Mouse (Mus musculus) MEL (cell line): Measurements from ENCODE around the gene Tlk2. TPM values are rescaled to one million over a fixed set of nuclear protein-coding genes. Genes with fewer than 3 reads are reported as not detected.

Experiments used
- DNase-seq: peaks from one replicate; pipeline ENCODE4 v3.0.0; 2011; ENCODE audit warnings: low read depth, low spot score
- H3K27ac ChIP-seq: 2 replicates; pipeline ENCODE4 v1.5.1; 2012; ENCODE audit warnings: low read depth, mild to moderate bottlenecking, control low read depth, low read length, moderate library complexity; ENCODE audit not compliant: control insufficient read depth
- H3K27me3 ChIP-seq, 2 experiments: fragments of 150-350 bp in 1 of 2; sonication (generic) in 1 of 2; 2 replicates each; pipeline ENCODE4 v1.6.1; 2012; ENCODE audit warnings: low read length in 2 of 2, mild to moderate bottlenecking in 2 of 2, improper control_type of control experiment in 1 of 2, moderate library complexity in 1 of 2; ENCODE audit not compliant: insufficient read depth in 2 of 2, control insufficient read depth in 1 of 2
- H3K36me3 ChIP-seq, 2 experiments: 2 replicates each; pipeline ENCODE4 v1.6.1; 2012 to 2014; ENCODE audit warnings: low read length in 2 of 2, improper control_type of control experiment in 1 of 2, inconsistent platforms in 1 of 2, mild to moderate bottlenecking in 1 of 2; ENCODE audit not compliant: insufficient read depth in 2 of 2, control insufficient read depth in 1 of 2
- H3K4me1 ChIP-seq, 2 experiments: fragments of 150-350 bp in 1 of 2; sonication (generic) in 1 of 2; 2 replicates each; pipeline ENCODE4 v1.6.1; 2012; ENCODE audit warnings: low read length in 2 of 2, improper control_type of control experiment in 1 of 2, mild to moderate bottlenecking in 1 of 2; ENCODE audit not compliant: insufficient read depth in 2 of 2, control insufficient read depth in 1 of 2
- H3K4me3 ChIP-seq, 2 experiments: fragments of 150-350 bp in 1 of 2; sonication (generic) in 1 of 2; 2 replicates each; pipeline ENCODE4 v1.5.1; 2012; ENCODE audit warnings: low read depth in 2 of 2, low read length in 2 of 2, mild to moderate bottlenecking in 2 of 2, moderate library complexity in 2 of 2, control low read depth in 1 of 2, improper control_type of control experiment in 1 of 2; ENCODE audit not compliant: control insufficient read depth in 1 of 2, insufficient read depth in 1 of 2
- H3K79me2 ChIP-seq: 2 replicates; pipeline ENCODE4 v1.6.1; 2012; ENCODE audit warnings: mild to moderate bottlenecking, low read length, moderate library complexity; ENCODE audit not compliant: control insufficient read depth, poor library complexity, insufficient read depth
- H3K9ac ChIP-seq: 2 replicates; pipeline ENCODE4 v1.6.1; 2012; ENCODE audit warnings: low read depth, mild to moderate bottlenecking, control low read depth, low read length, moderate library complexity; ENCODE audit not compliant: control insufficient read depth, poor library complexity, severe bottlenecking
- H3K9me3 ChIP-seq: fragments of 150-350 bp; sonication (generic); replicated peaks from 2 replicates; pipeline ENCODE4 v1.6.1; 2012; ENCODE audit warnings: mild to moderate bottlenecking, low read length, improper control_type of control experiment, moderate library complexity; ENCODE audit not compliant: insufficient read depth
- BHLHE40 ChIP-seq: IDR thresholded peaks from 2 replicates; pipeline ENCODE4 v1.6.1; 2012; ENCODE audit warnings: low read depth, mild to moderate bottlenecking, inconsistent platforms, low read length, improper control_type of control experiment, borderline replicate concordance
- CHD1 ChIP-seq: IDR thresholded peaks from 2 replicates; pipeline ENCODE4 v1.6.1; 2012; ENCODE audit warnings: low read depth, mild to moderate bottlenecking, inconsistent platforms, low read length, improper control_type of control experiment
- CTCF ChIP-seq, 3 experiments: IDR thresholded peaks in 2 of 3; conservative IDR thresholded peaks in 1 of 3; 2 replicates each; pipeline ENCODE4 v1.5.1; 2011 to 2012; ENCODE audit warnings: low read length in 3 of 3, low read depth in 2 of 3, mild to moderate bottlenecking in 2 of 3, improper control_type of control experiment in 1 of 3, inconsistent platforms in 1 of 3, mixed read lengths in 1 of 3, moderate library complexity in 1 of 3; ENCODE audit not compliant: control insufficient read depth in 1 of 3, insufficient read depth in 1 of 3, poor library complexity in 1 of 3, severe bottlenecking in 1 of 3
- E2F4 ChIP-seq: IDR thresholded peaks from 2 replicates; pipeline ENCODE4 v1.6.1; 2011; ENCODE audit warnings: low read depth, low read length, improper control_type of control experiment, borderline replicate concordance
- EP300 ChIP-seq, 2 experiments: IDR thresholded peaks; 2 replicates each; pipeline ENCODE4 v1.6.1; 2011; ENCODE audit warnings: improper control_type of control experiment in 2 of 2, low read length in 2 of 2, low read depth in 1 of 2, mild to moderate bottlenecking in 1 of 2
- ETS1 ChIP-seq: IDR thresholded peaks from 2 replicates; pipeline ENCODE4 v1.6.1; 2012; ENCODE audit warnings: low read depth, mild to moderate bottlenecking, inconsistent platforms, low read length, improper control_type of control experiment, moderate library complexity
- GABPA ChIP-seq: IDR thresholded peaks from 2 replicates; pipeline ENCODE4 v1.6.1; 2012; ENCODE audit warnings: low read depth, mild to moderate bottlenecking, inconsistent platforms, low read length, improper control_type of control experiment, moderate library complexity
- KAT2A ChIP-seq: conservative IDR thresholded peaks from 2 replicates; pipeline ENCODE4 v1.6.1; 2012; ENCODE audit warnings: low read depth, low read length, improper control_type of control experiment, inconsistent platforms
- MAX ChIP-seq: IDR thresholded peaks from 2 replicates; pipeline ENCODE4 v1.6.1; 2011; ENCODE audit warnings: low read length, improper control_type of control experiment
- MAZ ChIP-seq: IDR thresholded peaks from 2 replicates; pipeline ENCODE4 v1.6.1; 2012; ENCODE audit warnings: low read depth, mild to moderate bottlenecking, inconsistent platforms, low read length, improper control_type of control experiment
- MEF2A ChIP-seq: IDR thresholded peaks from 2 replicates; pipeline ENCODE4 v1.6.1; 2014; ENCODE audit warnings: low read depth, mild to moderate bottlenecking, inconsistent platforms, low read length, improper control_type of control experiment; ENCODE audit not compliant: poor library complexity, insufficient replicate concordance, severe bottlenecking; ENCODE audit errors: extremely low read depth
- MYC ChIP-seq: IDR thresholded peaks from 2 replicates; pipeline ENCODE4 v1.6.1; 2011; ENCODE audit warnings: low read depth, mild to moderate bottlenecking, low read length, improper control_type of control experiment, moderate library complexity
- POLR2A ChIP-seq, 2 experiments: IDR thresholded peaks; 2 replicates each; pipeline ENCODE4 v1.6.1; 2011 to 2012; ENCODE audit warnings: low read length in 2 of 2, mild to moderate bottlenecking in 2 of 2, control low read depth in 1 of 2, improper control_type of control experiment in 1 of 2, low read depth in 1 of 2, moderate library complexity in 1 of 2; ENCODE audit not compliant: control insufficient read depth in 1 of 2, insufficient read depth in 1 of 2, poor library complexity in 1 of 2
- POLR2AphosphoS2 ChIP-seq: IDR thresholded peaks from 2 replicates; pipeline ENCODE4 v1.6.1; 2011; ENCODE audit warnings: low read length, improper control_type of control experiment
- POLR2AphosphoS5 ChIP-seq: IDR thresholded peaks from 2 replicates; pipeline ENCODE4 v1.6.1; 2012; ENCODE audit warnings: low read depth, borderline replicate concordance, mild to moderate bottlenecking, inconsistent platforms, low read length, moderate library complexity, mixed read lengths
- RAD21 ChIP-seq: IDR thresholded peaks from 2 replicates; pipeline ENCODE4 v1.6.1; 2011; ENCODE audit warnings: mild to moderate bottlenecking, low read depth, low read length, improper control_type of control experiment
- RCOR1 ChIP-seq: IDR thresholded peaks from 2 replicates; pipeline ENCODE4 v1.6.1; 2012; ENCODE audit warnings: low read depth, mild to moderate bottlenecking, inconsistent platforms, low read length, improper control_type of control experiment
- SIN3A ChIP-seq: IDR thresholded peaks from 2 replicates; pipeline ENCODE4 v1.6.1; 2012; ENCODE audit warnings: low read length, improper control_type of control experiment, inconsistent platforms
- SMC3 ChIP-seq: IDR thresholded peaks from 2 replicates; pipeline ENCODE4 v1.6.1; 2011; ENCODE audit warnings: low read depth, low read length, improper control_type of control experiment
- TBP ChIP-seq: IDR thresholded peaks from 2 replicates; pipeline ENCODE4 v1.8.0; 2011; ENCODE audit warnings: low read depth, low read length, improper control_type of control experiment
- USF1 ChIP-seq: IDR thresholded peaks from 2 replicates; pipeline ENCODE4 v1.6.1; 2014; ENCODE audit warnings: low read depth, mild to moderate bottlenecking, inconsistent platforms, low read length, improper control_type of control experiment, moderate library complexity
- USF2 ChIP-seq, 2 experiments: IDR thresholded peaks; 2 replicates each; pipeline ENCODE4 v1.6.1; 2011 to 2012; ENCODE audit warnings: improper control_type of control experiment in 2 of 2, low read length in 2 of 2, borderline replicate concordance in 1 of 2, inconsistent platforms in 1 of 2, low read depth in 1 of 2, mild to moderate bottlenecking in 1 of 2; ENCODE audit not compliant: insufficient read depth in 1 of 2
- ZC3H11A ChIP-seq: IDR thresholded peaks from 2 replicates; pipeline ENCODE4 v1.6.1; 2012; ENCODE audit warnings: low read depth, mild to moderate bottlenecking, inconsistent platforms, low read length, improper control_type of control experiment
- polyA plus RNA-seq, 2 experiments: library from polyadenylated mRNA; stranded (reverse) in 1 of 2; unstranded in 1 of 2; fragments of >175 nt in 1 of 2; fragments of >200 nt in 1 of 2; gene quantifications; 2 replicates each; pipeline versions ENCODE4 v1.2.1 to v1.2.4; 2012; ENCODE audit warnings: low replicate concordance in 2 of 2, low read depth in 1 of 2; ENCODE audit not compliant: insufficient read length in 2 of 2, insufficient read depth in 1 of 2, missing spikeins in 1 of 2
- total RNA-seq: library from RNA; depleted of rRNA; stranded (reverse); fragments of 300-350 nt; gene quantifications from 2 replicates; pipeline ENCODE4 v1.2.3, GENCODE M21; 2012; rRNA removed

Gene Tlk2
- total and polyA plus RNA-seq, 3 experiments: 46.5 to 60.9 TPM; not detected in 1

DNA sequence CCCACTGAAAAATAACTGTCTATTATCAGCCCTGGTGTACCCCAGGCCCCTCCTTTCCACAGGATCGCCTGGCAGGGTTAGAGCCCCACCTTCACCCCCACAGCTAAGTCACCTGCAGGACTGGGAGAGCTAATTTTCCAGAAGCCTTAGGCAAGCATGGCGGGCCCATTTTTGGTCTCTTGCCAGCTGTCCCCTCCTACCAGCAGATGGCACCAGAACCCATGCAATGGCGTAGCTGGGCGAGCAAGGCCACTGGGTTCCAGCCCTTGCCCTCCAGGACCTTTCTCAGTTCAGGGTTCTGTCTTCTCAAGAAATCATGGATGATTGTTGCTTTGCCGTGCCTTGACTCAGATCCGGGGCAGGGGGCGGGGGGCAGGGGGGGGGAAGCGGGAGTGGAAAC is 153.9 kb downstream of the Tlk2 start:
- Histone ChIP-seq H3K9ac (no peak overlapping the region), H3K36me3 (no peaks in the 10 kb centered on the region), H3K27ac (no peak overlapping the region)
- peak; percentile 41 for DNase-seq
- no peak for TF ChIP-seq MAX
- TF ChIP-seq TBP: no peak
- peak in 2 of 3 experiments; percentile 69 to 84; a peak in 5 of 6 replicates for TF ChIP-seq CTCF (IDR thresholded peaks at IDR 0.05 in 2 of 3, conservative IDR thresholded peaks at IDR 0.05 in 1 of 3; ENCODE audit: control insufficient read depth in 1 of 3, insufficient read depth in 1 of 3, low read depth in 2 of 3, low read length in 3 of 3, poor library complexity in 1 of 3, severe bottlenecking in 1 of 3)
- peak; percentile 67 for TF ChIP-seq RAD21
- TF ChIP-seq RCOR1: no peak
- no peak for TF ChIP-seq USF1
- TF ChIP-seq MEF2A: no peak
- no peak for TF ChIP-seq USF2 (IDR thresholded peaks at IDR 0.05; ENCODE audit: borderline replicate concordance in 1 of 2, insufficient read depth in 1 of 2, low read depth in 1 of 2, low read length in 2 of 2)
- no peak for TF ChIP-seq POLR2AphosphoS5
- no peak for TF ChIP-seq ETS1
- no peak for TF ChIP-seq SIN3A
- no peak for TF ChIP-seq CHD1
- TF ChIP-seq BHLHE40: no peak
- no peak for TF ChIP-seq POLR2AphosphoS2
- TF ChIP-seq EP300 (IDR thresholded peaks at IDR 0.05; ENCODE audit: low read depth in 1 of 2, low read length in 2 of 2): no peak
- peak; percentile 55; the same call in 1 of the 2 replicates for TF ChIP-seq SMC3
- no peak for TF ChIP-seq POLR2A (IDR thresholded peaks at IDR 0.05; ENCODE audit: control insufficient read depth in 1 of 2, insufficient read depth in 1 of 2, low read depth in 1 of 2, low read length in 2 of 2, poor library complexity in 1 of 2)
- no peak for TF ChIP-seq MAZ
- peak; percentile 19; the same call in 1 of the 2 replicates for TF ChIP-seq ZC3H11A
- no peak for TF ChIP-seq E2F4
- no peak for TF ChIP-seq KAT2A
- no peak for TF ChIP-seq GABPA
- no peak for TF ChIP-seq MYC
- TF ChIP-seq, all 39 proteins: peak for 4
- H3K27me3 ChIP-seq: peaks cover 0 to 2% of the 10 kb centered on the region in 2 experiments; a peak in 1 of 4 replicates
- no peaks in the 10 kb centered on the region for H3K9me3 ChIP-seq
- H3K4me3 ChIP-seq: no peak overlapping the region
- no peaks in the 10 kb centered on the region; a peak in 1 of 4 replicates for H3K4me1 ChIP-seq
- H3K79me2 ChIP-seq: no peaks in the 10 kb centered on the region

Other genes starting within 250 kb of the Tlk2 start
- gene Efcab3, start 115.2 kb upstream of the Tlk2 start, total RNA-seq: not detected in 2 replicates
- not detected for gene Efcab3, start 115.2 kb upstream of the Tlk2 start, polyA plus RNA-seq
- gene Mettl2, start 52.4 kb upstream of the Tlk2 start, total RNA-seq: 53.5 and 59.9 TPM in 2 replicates
- 10 to 100 TPM in 1 of 2 experiments, not detected in 1; 61.7 TPM for gene Mettl2, start 52.4 kb upstream of the Tlk2 start, polyA plus RNA-seq
- not detected in 2 replicates for gene Gm10842, start 31.9 kb upstream of the Tlk2 start, total RNA-seq
- gene Gm10842, start 31.9 kb upstream of the Tlk2 start, polyA plus RNA-seq: not detected
- gene Mrc2, start 113.8 kb downstream of the Tlk2 start, total RNA-seq: not detected in 2 replicates
- gene Mrc2, start 113.8 kb downstream of the Tlk2 start, polyA plus RNA-seq: not detected